Mouse (Mus musculus) E14TG2a.4 (cell line): Measurements from ENCODE around the gene 1700008O03Rik.

ENCODE experiments used
- CTCF ChIP-seq: conservative IDR thresholded peaks from 2 replicates; pipeline ENCODE4 v1.5.1; 2014; ENCODE audit warnings: low read length
- NANOG ChIP-seq: IDR thresholded peaks from 2 replicates; pipeline ENCODE4 v1.6.1; 2014; ENCODE audit warnings: borderline replicate concordance, low read length, mixed read lengths
- POU5F1 ChIP-seq: IDR thresholded peaks from 2 replicates; pipeline ENCODE4 v1.6.1; 2014; ENCODE audit warnings: low read length, borderline replicate concordance

DNA sequence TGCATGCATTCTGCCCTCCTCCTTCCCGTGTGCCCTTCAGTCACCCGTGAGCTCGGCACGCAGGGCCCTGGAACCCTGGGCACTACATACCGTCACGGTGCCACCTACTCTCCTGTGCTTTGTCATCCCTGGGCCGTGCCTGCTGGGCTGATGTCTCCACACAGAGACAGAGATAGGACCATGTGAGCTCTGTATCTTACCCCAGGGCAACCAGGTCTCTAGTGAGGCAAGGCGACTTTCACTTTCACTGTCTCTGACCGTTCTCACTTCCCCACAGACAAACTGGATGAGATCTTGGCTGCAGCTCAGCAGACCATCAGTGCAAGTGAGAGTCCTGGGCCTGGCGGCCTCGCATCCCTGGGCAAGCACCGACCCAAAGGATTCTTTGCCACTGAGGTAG is 41.0 kb downstream of the 1700008O03Rik start:
- no peak for TF ChIP-seq CTCF
- TF ChIP-seq POU5F1: no peak
- no peak for TF ChIP-seq NANOG
